Mouse (Mus musculus) bone marrow, adult 2 months (tissue): ENCODE measurements around the gene Zic2.

Source experiments
- CTCF ChIP-seq: fragments of 200-500 bp; IDR thresholded peaks from 2 replicates; pipeline ENCODE4 v1.5.1; 2011; ENCODE audit warnings: low read length, control low read depth; ENCODE audit not compliant: control insufficient read depth, insufficient read depth
- POLR2A ChIP-seq: fragments of 200-500 bp; IDR thresholded peaks from 2 replicates; pipeline ENCODE4 v1.6.1; 2011; ENCODE audit warnings: low read depth, mild to moderate bottlenecking, control low read depth, low read length, borderline replicate concordance; ENCODE audit not compliant: control insufficient read depth

DNA sequence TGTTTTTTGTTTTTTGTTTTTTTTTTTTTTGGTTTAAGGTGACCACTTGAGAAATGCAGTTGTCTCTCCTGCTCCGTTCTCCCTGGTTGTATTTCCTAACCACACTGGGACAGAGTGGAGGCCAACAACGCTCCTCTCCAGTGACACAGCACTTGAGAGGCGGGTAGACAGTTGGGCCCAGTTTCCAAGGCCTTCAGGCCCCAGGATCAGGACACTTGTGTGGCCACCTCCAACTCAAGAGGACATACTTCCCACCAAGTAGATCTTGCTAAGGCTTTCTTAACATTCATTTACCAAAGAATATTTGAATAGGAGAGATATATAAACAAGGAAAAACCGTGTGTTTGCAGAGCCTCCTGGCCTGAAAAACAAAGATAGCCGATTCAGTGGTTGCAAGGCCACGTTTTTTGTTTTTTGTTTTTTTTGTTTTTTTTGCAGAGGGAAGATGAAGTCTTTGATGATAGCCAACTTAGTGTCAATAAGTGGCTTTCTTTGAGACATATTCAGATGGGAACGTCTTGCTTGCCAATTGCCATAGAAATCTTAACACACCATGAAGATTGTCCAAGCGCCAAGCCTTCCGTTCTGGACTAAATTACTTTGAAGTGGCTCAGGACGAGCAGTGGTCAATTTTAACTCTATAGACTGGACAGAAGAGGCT lies 20.2 kb upstream of the Zic2 start:
- TF ChIP-seq CTCF: no peak
- no peak for TF ChIP-seq POLR2A
